Mouse (Mus musculus) liver, embryonic 18 days (tissue): ENCODE measurements around the gene Pcbp4. TPM values are rescaled to one million over a fixed set of nuclear protein-coding genes. Genes with fewer than 3 reads are reported as not detected.

Experiments
- polyA plus RNA-seq: library from polyadenylated mRNA; depleted of rRNA; stranded (reverse); fragments of >200 nt; gene quantifications from 2 replicates; pipeline ENCODE4 v1.2.3, GENCODE M21; 2012; rRNA removed

Gene Pcbp4
- 6.5 and 8.3 TPM in 2 replicates for polyA plus RNA-seq

DNA sequence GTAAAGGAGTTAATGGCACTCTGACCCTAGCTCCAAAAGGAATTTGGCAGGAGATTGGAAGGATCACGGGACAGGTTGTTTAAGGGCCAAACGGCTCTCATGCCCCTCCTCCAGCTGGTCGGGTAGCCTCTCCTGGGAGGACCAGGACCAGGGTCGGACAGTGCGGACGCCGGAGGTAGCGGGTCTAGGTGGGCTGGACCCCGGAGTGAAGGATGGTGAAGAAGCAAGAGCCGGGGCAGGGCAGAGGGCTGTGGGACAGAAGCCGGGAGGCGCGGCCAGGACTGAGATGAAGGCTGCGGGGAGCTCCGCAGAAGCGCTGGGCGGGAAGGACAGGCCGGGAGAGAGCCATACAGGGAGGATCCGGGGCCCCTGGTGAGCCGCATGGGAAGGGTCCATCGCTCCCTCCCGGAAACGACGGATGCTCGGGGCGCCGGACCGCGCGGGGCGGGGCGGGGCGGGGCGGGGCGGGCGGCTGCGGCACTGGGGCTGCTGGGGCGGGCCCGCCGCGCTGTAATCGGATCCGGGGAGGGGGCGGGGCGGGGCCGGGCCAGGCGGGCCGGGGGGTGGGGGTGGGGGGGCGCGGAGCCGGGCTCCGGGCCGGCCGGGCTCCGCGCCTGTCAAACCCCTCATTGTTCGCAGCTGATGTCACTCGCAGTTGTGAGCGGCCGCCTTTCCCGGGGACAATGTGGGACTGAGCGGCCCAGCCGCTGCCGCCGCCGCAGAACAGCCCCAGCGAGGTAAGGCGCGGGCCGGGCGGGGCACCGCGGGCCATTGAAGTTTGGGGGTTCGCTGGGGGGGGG lies at the start of gene Pcbp4:
TSS of gene Pcbp4 (plus strand) at position 21 of the 800 bp plus-strand sequence.

DNA sequence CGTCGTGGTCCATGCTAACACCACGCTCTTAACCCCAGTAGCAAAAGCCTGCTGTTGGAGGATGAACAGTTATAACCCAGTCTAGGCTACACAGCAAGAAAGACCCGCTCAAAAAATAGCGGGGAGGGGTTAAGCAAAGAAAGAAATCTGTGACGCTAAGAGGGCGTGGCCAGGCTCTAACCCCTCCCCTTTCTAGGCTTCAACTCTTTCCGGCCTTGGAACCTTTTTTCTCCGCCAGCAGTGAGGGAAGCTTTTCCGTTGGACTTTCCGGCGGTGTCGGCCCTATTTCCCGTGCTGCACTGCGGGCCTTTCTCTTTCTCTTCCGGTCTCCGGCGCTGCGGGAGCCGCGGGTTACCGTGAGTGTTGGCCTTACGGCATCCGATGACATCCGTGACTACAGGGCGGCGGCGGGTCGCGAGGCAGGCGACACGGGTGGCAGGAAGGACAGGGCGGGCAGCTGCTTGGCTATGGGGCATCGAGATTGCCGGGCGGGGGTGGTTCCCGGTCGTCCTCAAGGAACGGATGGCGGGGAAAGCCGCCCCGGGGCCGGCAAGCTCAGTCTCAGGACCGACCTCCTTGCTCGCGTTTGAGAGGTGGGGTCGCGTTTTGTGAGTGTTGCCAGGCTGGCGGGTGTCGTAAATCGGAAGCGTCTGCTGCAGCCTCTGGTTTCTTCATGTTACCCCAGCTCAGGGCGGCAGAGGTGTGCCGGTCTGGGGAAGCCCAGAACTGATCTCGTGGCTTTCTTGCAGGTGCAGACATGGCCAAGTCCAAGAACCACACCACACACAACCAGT lies 23.7 kb upstream of the Pcbp4 start, which contains the start of gene Rpl29:
TSS of gene Rpl29 (plus strand) at position 234 of the 794 bp plus-strand sequence.

DNA sequence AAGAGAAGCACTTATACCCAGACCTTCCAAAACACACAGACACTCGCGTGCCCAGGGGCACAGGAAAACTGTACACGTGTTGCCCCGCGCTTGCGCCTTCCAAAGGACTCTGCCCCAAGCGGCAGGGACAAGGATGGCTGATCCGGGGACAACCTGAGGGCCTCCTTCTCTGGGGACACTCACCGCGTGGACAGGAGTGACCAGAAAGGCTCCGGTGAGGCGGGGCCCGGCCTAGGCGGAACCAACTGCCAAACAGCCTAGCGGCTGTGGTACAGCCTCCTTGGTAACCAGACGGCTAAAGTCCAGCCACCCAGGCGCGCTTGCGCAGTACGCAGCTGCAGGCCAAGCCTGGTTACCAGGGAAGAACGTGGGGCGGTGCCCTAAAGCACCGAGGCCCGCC lies 5.7 kb upstream of the Pcbp4 start, which contains the start of the genes Abhd14b and Abhd14a:
TSS of gene Abhd14b (plus strand) at position 112 of the 400 bp plus-strand sequence.
TSS of gene Abhd14a (minus strand) at position 331 of the 400 bp plus-strand sequence.

DNA sequence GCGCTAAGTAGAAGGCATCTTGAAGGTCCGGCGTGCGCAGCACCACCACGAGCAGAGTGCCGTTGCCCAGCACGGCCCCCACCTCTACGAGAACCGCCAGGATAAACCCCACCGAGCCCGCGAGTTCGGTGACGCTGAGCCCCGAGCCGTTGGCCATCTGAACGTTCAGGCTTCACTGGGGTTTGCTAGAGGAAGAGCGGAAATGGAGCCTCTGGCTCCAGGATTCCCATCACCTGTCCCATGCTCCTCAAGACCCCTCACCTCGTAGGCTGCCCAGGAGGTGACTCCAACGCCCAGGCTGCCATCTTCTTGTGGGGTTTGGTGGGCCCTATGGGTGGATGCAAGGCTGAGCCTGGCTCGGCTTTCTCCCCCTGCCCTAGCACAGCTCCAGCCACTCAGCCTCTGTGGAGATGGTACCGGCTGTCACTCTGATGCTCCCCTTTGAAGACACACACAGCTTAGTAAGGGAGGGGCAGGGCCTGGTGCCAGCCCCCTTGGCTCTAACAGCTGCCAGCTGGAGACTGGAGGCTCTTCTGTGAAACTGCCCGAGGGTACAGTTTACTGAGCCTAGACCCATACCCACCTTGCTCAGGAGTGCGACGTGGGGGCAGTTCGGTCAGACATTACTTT lies 12.6 kb downstream of the Pcbp4 start, which contains the start of gene Gpr62:
TSS of gene Gpr62 (minus strand) at position 368 of the 630 bp plus-strand sequence.

DNA sequence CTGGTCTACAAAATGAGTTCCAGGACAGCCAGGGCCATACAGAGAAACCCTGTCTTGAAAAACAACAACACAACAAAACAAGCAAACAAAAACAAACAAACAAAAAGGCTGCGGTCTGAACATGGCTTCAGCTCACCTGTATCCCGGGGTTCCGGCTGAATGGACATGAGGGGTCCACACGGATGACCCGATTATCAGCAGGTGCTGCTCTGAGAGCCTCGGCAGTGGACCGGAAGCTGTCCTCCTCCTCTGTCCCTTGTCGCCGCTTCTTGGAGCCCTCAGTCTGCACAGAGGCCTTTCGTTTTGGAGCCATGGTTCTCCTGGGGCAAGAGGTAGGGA lies 22.5 kb downstream of the Pcbp4 start, which contains the start of gene Rrp9:
TSS of gene Rrp9 (plus strand) at position 301 of the 339 bp plus-strand sequence.

DNA sequence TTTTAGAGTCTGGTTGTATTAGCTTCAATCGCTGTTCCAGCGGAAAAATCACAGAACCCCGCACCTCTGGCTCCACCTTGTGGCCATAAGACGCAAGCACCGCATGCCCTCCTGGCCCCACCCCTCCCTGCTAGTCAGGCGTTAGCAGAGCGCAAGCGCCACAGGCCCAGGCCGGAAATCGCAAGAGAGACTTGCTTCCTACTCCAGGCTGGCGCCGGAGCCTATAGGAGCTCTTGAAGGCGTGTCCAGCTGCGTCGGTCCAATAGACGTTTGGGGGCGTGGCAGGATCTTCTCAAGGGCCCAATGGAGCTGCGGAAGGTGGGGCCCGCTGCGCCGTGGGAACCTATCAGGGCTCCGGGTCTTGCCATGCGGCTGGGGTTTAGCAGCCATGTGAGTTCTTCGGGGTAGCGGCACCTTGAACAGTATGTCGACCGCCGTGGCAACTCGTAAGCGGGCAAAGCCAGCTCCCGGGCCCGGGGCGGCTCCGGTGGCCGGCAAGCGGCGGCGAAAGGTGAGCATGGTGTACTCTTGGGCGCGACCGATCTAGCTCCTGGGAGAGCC lies 23.9 kb downstream of the Pcbp4 start, which contains the start of gene Parp3:
TSS of gene Parp3 (minus strand) at position 26 of the 561 bp plus-strand sequence.

DNA sequence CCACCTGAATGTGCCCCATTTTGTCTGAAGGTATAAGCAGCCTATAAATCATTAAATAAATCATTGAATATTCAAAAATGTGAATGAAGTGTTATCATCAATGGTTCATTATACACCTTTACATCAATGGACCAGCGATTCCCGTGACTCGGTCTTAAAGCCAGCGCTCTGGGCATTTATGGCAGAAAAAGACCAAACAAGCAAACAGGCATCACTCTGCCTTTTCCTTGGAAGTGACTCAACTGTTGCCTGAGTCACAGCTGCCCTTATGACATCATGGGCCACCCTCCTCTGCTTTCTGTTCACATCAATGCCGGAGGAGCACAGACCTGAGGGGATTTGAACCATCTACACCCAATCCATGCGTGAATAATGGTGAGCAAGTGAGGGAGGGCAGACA lies 46.6 kb downstream of the Pcbp4 start, which contains the start of gene Iqcf1:
TSS of gene Iqcf1 (plus strand) at position 301 of the 400 bp plus-strand sequence.

Other genes with a start within 250 kb of the Pcbp4 start
- 0.79 and 0.92 TPM in 2 replicates for gene Tlr9, start 230.7 kb upstream of the Pcbp4 start, polyA plus RNA-seq
- 58.8 and 90.9 TPM in 2 replicates for gene Alas1, start 204.6 kb upstream of the Pcbp4 start, polyA plus RNA-seq
- gene Poc1a, start 172.2 kb upstream of the Pcbp4 start, polyA plus RNA-seq = 10.0 and 10.7 TPM in 2 replicates
- 8.4 and 8.8 TPM in 2 replicates for gene Dusp7, start 84.7 kb upstream of the Pcbp4 start, polyA plus RNA-seq
- gene Rpl29, start 23.8 kb upstream of the Pcbp4 start, polyA plus RNA-seq = 591 and 692 TPM in 2 replicates
- 13.8 and 13.9 TPM in 2 replicates for gene Acy1, start 15.0 kb upstream of the Pcbp4 start, polyA plus RNA-seq
- gene Abhd14b, start 5.8 kb upstream of the Pcbp4 start, polyA plus RNA-seq = 40.9 and 44.3 TPM in 2 replicates
- gene Abhd14a, start 5.6 kb upstream of the Pcbp4 start, polyA plus RNA-seq = 22.0 and 23.5 TPM in 2 replicates
- gene Gpr62, start 12.6 kb downstream of the Pcbp4 start, polyA plus RNA-seq = 0.03 TPM in 1 of 2 replicates, not detected in the other
- 11.6 and 12.3 TPM in 2 replicates for gene Rrp9, start 22.7 kb downstream of the Pcbp4 start, polyA plus RNA-seq
- gene Parp3, start 23.7 kb downstream of the Pcbp4 start, polyA plus RNA-seq = 2.6 and 2.9 TPM in 2 replicates
- gene Iqcf1, start 46.7 kb downstream of the Pcbp4 start, polyA plus RNA-seq = not detected in 2 replicates
- gene Iqcf5, start 61.3 kb downstream of the Pcbp4 start, polyA plus RNA-seq = 0.19 TPM in 1 of 2 replicates, not detected in the other
- not detected in 2 replicates for gene Iqcf3, start 108.3 kb downstream of the Pcbp4 start, polyA plus RNA-seq
- not detected in 2 replicates for gene Iqcf4, start 117.7 kb downstream of the Pcbp4 start, polyA plus RNA-seq
- gene Iqcf6, start 173.3 kb downstream of the Pcbp4 start, polyA plus RNA-seq = not detected in 2 replicates
- gene Grm2, start 202.8 kb downstream of the Pcbp4 start, polyA plus RNA-seq = not detected in 2 replicates
- gene Tex264, start 232.6 kb downstream of the Pcbp4 start, polyA plus RNA-seq = 16.3 and 18.2 TPM in 2 replicates